Mouse (Mus musculus) liver, embryonic 12.5 days (tissue): ENCODE results near the gene Hbq1a. TPM values are rescaled to one million over a fixed set of nuclear protein-coding genes. Genes with fewer than 3 reads are reported as not detected.
A peak's percentile ranks its signal among the peaks of the same experiment; 100 is the strongest.

ENCODE experiments used
- ATAC-seq: fragments of 200-750 bp; cut with Nextera tagmentation; 2 replicates; pipeline ENCODE4 v1.8.0; 2017; ENCODE audit warnings: moderate number of reproducible peaks, mild to moderate bottlenecking, moderate library complexity
- H3K27ac ChIP-seq: fragments of 300-500 bp; sonication (generic); 2 replicates; pipeline ENCODE4 v1.5.1; 2016; ENCODE audit warnings: mild to moderate bottlenecking
- H3K27me3 ChIP-seq: fragments of 300-500 bp; sonication (generic); replicated peaks from 2 replicates; pipeline ENCODE4 v1.6.1; 2016; ENCODE audit warnings: mild to moderate bottlenecking, moderate library complexity
- H3K36me3 ChIP-seq: fragments of 300-500 bp; sonication (generic); 2 replicates; pipeline ENCODE4 v1.6.1; 2016; ENCODE audit warnings: mild to moderate bottlenecking, moderate library complexity
- H3K4me1 ChIP-seq: fragments of 300-500 bp; sonication (generic); 2 replicates; pipeline ENCODE4 v1.6.1; 2016
- H3K4me2 ChIP-seq: fragments of 300-500 bp; sonication (generic); 2 replicates; pipeline ENCODE4 v1.6.1; 2016; ENCODE audit warnings: mild to moderate bottlenecking, moderate library complexity
- H3K4me3 ChIP-seq: fragments of 300-500 bp; sonication (generic); 2 replicates; pipeline ENCODE4 v1.5.1; 2016; ENCODE audit warnings: mild to moderate bottlenecking, moderate library complexity
- H3K9ac ChIP-seq: fragments of 300-500 bp; sonication (generic); 2 replicates; pipeline ENCODE4 v1.6.1; 2016; ENCODE audit warnings: mild to moderate bottlenecking, moderate library complexity
- H3K9me3 ChIP-seq: fragments of 300-500 bp; sonication (generic); replicated peaks from 2 replicates; pipeline ENCODE4 v1.6.1; 2016; ENCODE audit warnings: mild to moderate bottlenecking, moderate library complexity
- WGBS: fragments of 180-500 bp; shearing (Covaris S2); methylation state at CpG from one replicate; pipeline ENCODE4 v1.1.7; 2016; ENCODE audit not compliant: insufficient replicate concordance; 5-methylcytosine and 5-hydroxymethylcytosine counted together
- polyA plus RNA-seq: library from polyadenylated mRNA; unstranded; fragments of >200 nt; fragmentation: Nextera tagmentation; extraction: Ambion mirVana; gene quantifications from 2 replicates; pipeline ENCODE4 v1.2.1, GENCODE M21; 2016

Gene Hbq1a
- polyA plus RNA-seq, 1 experiment from 2014 or later, result 4.2 TPM

DNA sequence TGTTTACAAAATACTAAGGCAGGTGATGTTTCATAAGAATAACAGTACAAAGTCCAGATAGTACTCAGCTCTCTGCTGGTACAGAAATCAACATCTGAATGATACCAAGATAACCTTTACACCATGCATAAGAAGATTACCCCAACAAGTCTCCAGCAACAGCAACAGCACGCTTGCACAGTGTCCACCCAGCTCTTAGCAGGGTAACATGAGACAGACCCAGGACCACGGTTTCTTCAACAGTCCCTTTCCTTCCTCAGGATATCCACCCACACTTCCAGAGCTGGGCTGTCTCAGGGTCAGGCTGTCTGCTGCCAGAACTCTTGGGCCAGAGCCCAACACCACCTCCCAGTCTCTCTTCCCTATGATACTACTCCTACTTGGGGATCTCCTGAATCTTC is 39.3 kb downstream of the Hbq1a start:
- Histone ChIP-seq H3K9ac (0 out of 2 replicates have a peak overlapping the region, but pooled peaks have one; percentile 6), H3K9me3 (peaks cover 1% of the 10 kb centered on the region; the same call in 1 of the 2 replicates), H3K4me1 (peaks cover 7% of the 10 kb centered on the region), H3K27me3 (peaks cover 38% of the 10 kb centered on the region), H3K27ac (no peak overlapping the region), H3K36me3 (no peaks in the 10 kb centered on the region), H3K4me2 (no peak overlapping the region), H3K4me3 (no peak overlapping the region)
- no peak for ATAC-seq
- 34% methylated on average over 2 of the region's 2 CpGs for WGBS

GRCm38 (mm10) chr11:32340476-32341473 is 40.9 kb downstream of the Hbq1a start:
- no peak for ATAC-seq
- no peak overlapping the region for H3K9ac ChIP-seq
- peaks cover 54% of the 10 kb centered on the region for H3K27me3 ChIP-seq
- WGBS, result 30% methylated on average over 17 of the region's 17 CpGs
- H3K27ac ChIP-seq, result no peak overlapping the region
- no peak overlapping the region for H3K4me2 ChIP-seq
- peaks cover 7% of the 10 kb centered on the region for H3K4me1 ChIP-seq
- H3K36me3 ChIP-seq, result no peaks in the 10 kb centered on the region
- no peaks in the 10 kb centered on the region for H3K9me3 ChIP-seq
- H3K4me3 ChIP-seq, result no peak overlapping the region

DNA sequence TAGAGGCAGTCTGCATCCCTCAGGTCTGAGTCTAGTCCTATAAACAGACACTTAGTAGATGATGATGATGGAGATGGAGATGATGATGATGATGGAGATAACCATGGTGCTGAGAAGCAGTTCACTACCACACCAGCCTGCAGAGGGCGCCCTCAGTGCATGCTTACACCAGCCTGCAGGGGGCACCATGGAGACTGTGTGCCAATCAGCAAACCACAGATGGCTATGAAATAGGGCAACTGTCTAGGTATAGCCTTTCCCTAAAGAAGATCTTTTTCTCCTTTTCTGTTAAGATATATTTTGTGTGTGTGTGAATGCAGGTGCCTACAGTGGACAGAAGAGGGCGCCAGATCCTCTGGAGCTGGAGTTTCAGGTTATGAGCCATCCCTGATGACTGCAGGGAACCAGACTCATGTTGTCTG is 42.9 kb downstream of the Hbq1a start:
- Histone ChIP-seq H3K4me2 (no peak overlapping the region), H3K9me3 (no peaks in the 10 kb centered on the region), H3K36me3 (no peaks in the 10 kb centered on the region), H3K9ac (no peak overlapping the region), H3K4me3 (no peak overlapping the region), H3K27ac (no peak overlapping the region), H3K4me1 (peaks cover 16% of the 10 kb centered on the region), H3K27me3 (peaks cover 74% of the 10 kb centered on the region)
- ATAC-seq, result no peak
- WGBS, result 8% methylated on average over 2 of the region's 2 CpGs

GRCm38 (mm10) chr11:32343350-32343749 is 43.5 kb downstream of the Hbq1a start:
- Histone ChIP-seq H3K9ac (no peak overlapping the region), H3K4me2 (no peak overlapping the region), H3K36me3 (no peaks in the 10 kb centered on the region), H3K9me3 (no peaks in the 10 kb centered on the region), H3K4me1 (peaks cover 21% of the 10 kb centered on the region), H3K27ac (no peak overlapping the region), H3K4me3 (no peak overlapping the region), H3K27me3 (peaks cover 80% of the 10 kb centered on the region)
- 0 out of 2 replicates have a peak, but pooled peaks have one; percentile 50 for ATAC-seq
- 73% methylated on average over 1 of the region's 1 CpGs for WGBS

DNA sequence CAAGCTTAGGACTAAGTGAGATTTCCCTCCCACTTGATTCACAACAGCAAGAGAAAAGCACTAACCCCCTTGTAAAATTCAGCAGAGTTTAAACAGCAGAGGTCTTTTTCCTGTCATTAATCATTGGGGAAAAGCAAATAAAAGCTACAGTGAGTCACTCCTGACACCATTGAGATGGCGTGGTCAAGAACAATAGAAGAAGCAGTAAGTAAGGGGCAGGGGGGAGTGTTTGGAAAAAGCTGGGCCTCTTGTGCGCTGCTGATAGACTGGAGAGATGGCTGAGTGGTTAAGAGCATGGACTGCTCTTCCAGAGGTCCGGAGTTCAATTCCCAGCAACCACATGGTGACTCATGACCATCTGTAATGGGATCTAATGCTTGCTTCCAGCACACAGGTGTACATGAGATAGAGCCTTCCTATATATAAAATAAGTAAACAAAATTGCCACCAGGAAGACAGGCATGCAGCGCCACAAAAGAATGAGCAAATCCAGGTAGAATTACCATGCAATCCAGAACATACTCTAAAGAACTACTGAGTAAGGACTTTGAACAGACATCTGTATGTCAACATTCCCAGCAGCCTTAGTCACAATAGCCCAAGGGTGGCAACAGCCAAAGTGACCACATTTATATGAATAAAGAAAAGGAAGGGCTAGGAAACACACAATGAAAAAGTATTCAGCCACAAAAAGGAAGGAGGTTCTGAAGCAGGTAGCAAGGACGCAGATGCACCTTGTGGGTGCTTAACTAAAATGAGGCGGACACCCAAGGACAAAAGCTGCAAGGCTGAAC is 45.8 kb downstream of the Hbq1a start:
- H3K4me1 ChIP-seq, result peaks cover 38% of the 10 kb centered on the region
- H3K9me3 ChIP-seq, result no peaks in the 10 kb centered on the region
- H3K27me3 ChIP-seq, result peaks cover 71% of the 10 kb centered on the region
- no peak for ATAC-seq
- no peak overlapping the region for H3K4me2 ChIP-seq
- H3K36me3 ChIP-seq, result no peaks in the 10 kb centered on the region; the same call in 1 of the 2 replicates
- no peak overlapping the region for H3K4me3 ChIP-seq
- no peak overlapping the region for H3K27ac ChIP-seq
- no peak overlapping the region for H3K9ac ChIP-seq
- WGBS, result 48% methylated on average over 6 of the region's 6 CpGs

GRCm38 (mm10) chr11:32347264-32347606 is 47.4 kb downstream of the Hbq1a start:
- Histone ChIP-seq H3K4me2 (peak overlapping the region; percentile 90), H3K9me3 (no peaks in the 10 kb centered on the region), H3K27ac (no peak overlapping the region), H3K4me3 (peak overlapping the region; percentile 64), H3K36me3 (peaks cover 8% of the 10 kb centered on the region), H3K9ac (peak overlapping the region; percentile 77), H3K4me1 (peaks cover 38% of the 10 kb centered on the region), H3K27me3 (peaks cover 55% of the 10 kb centered on the region)
- ATAC-seq, result peak; percentile 11; the same call in 1 of the 2 replicates
- WGBS, result 2% methylated on average over 10 of the region's 10 CpGs

DNA sequence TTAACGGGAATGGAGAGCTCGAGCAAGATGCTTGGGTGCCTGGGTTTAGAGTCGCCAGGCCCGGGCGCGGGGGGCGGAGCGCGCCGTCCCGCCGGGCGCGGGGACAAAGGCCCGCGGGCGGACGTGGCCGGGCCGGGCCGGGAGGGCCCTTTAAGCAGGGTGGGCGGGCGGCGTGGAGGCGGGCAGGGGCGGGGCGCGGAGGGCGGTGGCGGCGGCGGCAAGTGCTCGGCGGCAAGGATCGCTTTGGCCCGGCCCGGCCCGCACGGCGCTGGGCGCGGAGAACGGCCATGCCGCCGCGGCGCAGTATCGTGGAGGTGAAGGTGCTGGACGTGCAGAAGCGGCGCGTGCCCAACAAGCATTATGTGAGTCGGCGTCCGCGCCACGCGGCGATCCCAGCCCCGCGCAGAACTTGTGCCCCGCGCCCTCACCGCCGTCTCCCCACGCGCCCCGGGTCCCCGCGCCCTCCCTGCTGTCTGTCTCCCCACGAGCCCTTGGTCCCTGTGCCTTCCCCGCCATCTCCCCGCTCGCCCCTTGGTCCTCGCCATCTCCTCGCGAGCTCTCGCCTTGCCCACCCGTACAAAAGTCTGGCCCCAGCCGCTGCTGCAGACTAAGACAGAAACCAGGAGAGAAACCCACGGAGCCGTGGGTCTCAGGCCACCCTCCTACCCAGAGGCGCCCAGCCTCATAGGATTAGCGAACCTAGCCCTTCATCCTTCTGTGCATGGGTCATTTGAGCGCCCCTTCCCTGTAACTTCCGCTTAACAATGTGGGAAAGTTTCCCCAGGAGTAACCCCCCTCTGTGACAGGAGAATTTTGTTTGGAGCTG is 48.0 kb downstream of the Hbq1a start, which contains the start of gene Sh3pxd2b:
Sh3pxd2b (plus strand) TSS at position 214 of the 826 bp plus-strand sequence.
- no peaks in the 10 kb centered on the region for H3K9me3 ChIP-seq
- ATAC-seq, result peak; percentile 20; the same call in 1 of the 2 replicates
- H3K27me3 ChIP-seq, result peaks cover 52% of the 10 kb centered on the region
- H3K4me1 ChIP-seq, result peaks cover 38% of the 10 kb centered on the region
- peak within 1 kb of the TSS; percentile 90 for H3K4me2 ChIP-seq
- WGBS, result 1% methylated on average over 62 of the region's 86 CpGs
- H3K9ac ChIP-seq, result peak within 1 kb of the TSS; percentile 77
- H3K4me3 ChIP-seq, result peak within 1 kb of the TSS; percentile 64
- H3K27ac ChIP-seq, result peak within 1 kb of the TSS; percentile 60
- peaks cover 8% of the 10 kb centered on the region for H3K36me3 ChIP-seq

- Histone ChIP-seq H3K4me2 (peak overlapping the region; percentile 90), H3K4me3 (peak overlapping the region; percentile 64), H3K9ac (peak overlapping the region; percentile 77), H3K9me3 (no peaks in the 10 kb centered on the region), H3K36me3 (peaks cover 8% of the 10 kb centered on the region), H3K27ac (peak overlapping the region; percentile 60; the same call in 1 of the 2 replicates), H3K4me1 (peaks cover 33% of the 10 kb centered on the region), H3K27me3 (peaks cover 52% of the 10 kb centered on the region)
- no peak for ATAC-seq
- WGBS, result 31% methylated on average over 9 of the region's 9 CpGs
These were observed 48.8 kb downstream of the Hbq1a start for GRCm38 (mm10) chr11:32348433-32349283.

DNA sequence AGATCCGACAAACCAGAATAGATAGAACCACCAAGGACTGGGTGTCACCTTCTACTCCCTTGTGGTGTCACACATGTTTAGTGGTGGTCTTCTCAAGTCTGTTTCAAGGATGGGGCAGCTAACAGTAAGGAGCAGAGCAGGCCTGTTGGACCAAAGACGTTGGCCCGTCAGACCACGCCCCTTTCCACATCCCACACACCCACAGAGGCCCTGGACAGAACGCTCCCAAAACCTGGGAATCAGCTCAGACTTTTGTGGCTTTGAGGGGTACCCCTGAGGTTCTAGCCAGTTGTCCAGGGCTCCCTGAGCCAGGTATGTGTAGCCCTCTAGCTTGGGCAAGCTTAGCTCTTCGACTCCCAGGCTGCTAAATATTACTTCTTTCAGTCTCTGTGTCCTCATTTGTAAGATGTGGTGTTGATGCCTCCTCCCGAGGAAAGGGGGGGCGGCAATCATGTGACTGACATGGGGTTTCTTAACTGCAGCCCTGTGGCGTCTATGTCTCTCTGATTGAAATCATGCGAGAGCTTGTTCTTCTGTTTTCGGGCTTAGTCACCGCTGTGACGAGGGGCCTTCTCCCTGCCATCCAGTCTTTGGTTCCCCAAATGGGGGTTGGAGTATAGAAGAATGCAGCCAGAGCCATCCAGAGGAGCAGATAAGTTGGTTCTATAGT is 49.5 kb downstream of the Hbq1a start:
- no peak overlapping the region for H3K9ac ChIP-seq
- H3K4me3 ChIP-seq, result no peak overlapping the region
- H3K4me2 ChIP-seq, result peak overlapping the region; percentile 90
- WGBS, result 47% methylated on average over 13 of the region's 13 CpGs
- peaks cover 32% of the 10 kb centered on the region for H3K4me1 ChIP-seq
- ATAC-seq, result no peak
- peaks cover 46% of the 10 kb centered on the region for H3K27me3 ChIP-seq
- H3K27ac ChIP-seq, result no peak overlapping the region
- H3K36me3 ChIP-seq, result peaks cover 8% of the 10 kb centered on the region
- H3K9me3 ChIP-seq, result no peaks in the 10 kb centered on the region
